Mouse (Mus musculus) E14TG2a.4 (cell line): ENCODE measurements at regions not wholly inside any gene's neighbourhood (a gene's known extent, or its start where the extent isn't known, plus 50 kb on each side); places are given as distances from the start of the nearest gene placed in this dataset.

Source experiments
- H3K27me3 ChIP-seq: 2 replicates; pipeline ENCODE4 v1.6.1; 2014; ENCODE audit warnings: low read length, control low read depth; ENCODE audit not compliant: insufficient read depth
- H3K36me3 ChIP-seq: 2 replicates; pipeline ENCODE4 v1.6.1; 2014; ENCODE audit warnings: low read length, control low read depth; ENCODE audit not compliant: insufficient read depth
- H3K4me1 ChIP-seq: replicated peaks from 2 replicates; pipeline ENCODE4 v1.6.1; 2014; ENCODE audit warnings: low read depth, low read length, control low read depth
- H3K4me3 ChIP-seq: replicated peaks from 2 replicates; pipeline ENCODE4 v1.5.1; 2014; ENCODE audit warnings: mild to moderate bottlenecking, low read length
- H3K9me3 ChIP-seq: 2 replicates; pipeline ENCODE4 v1.6.1; 2014; ENCODE audit warnings: low read length, control low read depth
- CTCF ChIP-seq: conservative IDR thresholded peaks from 2 replicates; pipeline ENCODE4 v1.5.1; 2014; ENCODE audit warnings: low read length
- NANOG ChIP-seq: IDR thresholded peaks from 2 replicates; pipeline ENCODE4 v1.6.1; 2014; ENCODE audit warnings: borderline replicate concordance, low read length, mixed read lengths
- POU5F1 ChIP-seq: IDR thresholded peaks from 2 replicates; pipeline ENCODE4 v1.6.1; 2014; ENCODE audit warnings: low read length, borderline replicate concordance

DNA sequence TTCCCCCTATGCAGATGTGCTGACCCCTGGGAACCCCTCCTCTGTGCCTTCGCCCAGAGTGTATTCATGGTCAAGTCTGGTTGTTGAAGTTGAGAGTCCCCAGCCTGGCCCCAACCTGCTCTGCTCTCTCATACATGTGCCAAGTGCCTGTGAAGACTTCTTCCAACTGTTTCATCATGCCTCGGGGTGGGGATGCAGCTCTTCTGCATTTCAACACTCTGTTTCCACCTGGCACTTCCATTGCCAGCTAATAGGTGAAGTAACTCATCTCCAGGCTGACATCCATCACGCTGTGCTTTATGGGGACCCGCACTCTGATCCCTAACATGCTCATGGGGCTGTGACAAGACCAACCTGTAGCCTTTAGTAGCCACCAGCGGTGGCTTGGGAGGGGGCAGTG lies 230.4 kb downstream of the 4933412E24Rik start:
- Histone ChIP-seq H3K36me3 (no peaks in the 10 kb centered on the region), H3K4me3 (no peak overlapping the region), H3K27me3 (peaks cover 9% of the 10 kb centered on the region), H3K9me3 (peaks cover 10% of the 10 kb centered on the region; the same call in 1 of the 2 replicates), H3K4me1 (peaks cover 21% of the 10 kb centered on the region)
- no peak for TF ChIP-seq POU5F1
- no peak for TF ChIP-seq CTCF
- TF ChIP-seq NANOG: no peak

DNA sequence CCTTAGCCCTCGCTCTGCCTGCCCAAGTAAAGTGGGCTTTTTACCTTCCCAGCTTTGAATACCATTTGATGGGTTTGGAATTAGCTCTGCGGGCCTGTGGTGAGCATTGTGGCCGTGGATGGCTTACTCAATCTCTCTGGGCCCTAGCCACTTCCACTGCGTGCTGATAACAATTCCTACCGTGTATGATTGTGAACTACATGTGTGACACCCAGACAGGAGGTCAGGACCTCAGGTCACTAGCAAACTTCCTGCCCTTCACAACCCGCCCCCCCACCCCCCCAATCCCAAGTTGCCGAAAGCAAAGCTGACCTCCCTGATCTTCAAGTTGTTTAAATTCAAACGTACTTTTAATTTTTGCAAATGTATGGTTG lies 231.9 kb downstream of the 4933412E24Rik start:
- peaks cover 21% of the 10 kb centered on the region for H3K4me1 ChIP-seq
- TF ChIP-seq NANOG (no peak), POU5F1 (no peak), CTCF (no peak)
- no peak overlapping the region for H3K4me3 ChIP-seq
- H3K27me3 ChIP-seq: peaks cover 4% of the 10 kb centered on the region; the same call in 1 of the 2 replicates
- H3K36me3 ChIP-seq: no peaks in the 10 kb centered on the region
- H3K9me3 ChIP-seq: peaks cover 10% of the 10 kb centered on the region; the same call in 1 of the 2 replicates

DNA sequence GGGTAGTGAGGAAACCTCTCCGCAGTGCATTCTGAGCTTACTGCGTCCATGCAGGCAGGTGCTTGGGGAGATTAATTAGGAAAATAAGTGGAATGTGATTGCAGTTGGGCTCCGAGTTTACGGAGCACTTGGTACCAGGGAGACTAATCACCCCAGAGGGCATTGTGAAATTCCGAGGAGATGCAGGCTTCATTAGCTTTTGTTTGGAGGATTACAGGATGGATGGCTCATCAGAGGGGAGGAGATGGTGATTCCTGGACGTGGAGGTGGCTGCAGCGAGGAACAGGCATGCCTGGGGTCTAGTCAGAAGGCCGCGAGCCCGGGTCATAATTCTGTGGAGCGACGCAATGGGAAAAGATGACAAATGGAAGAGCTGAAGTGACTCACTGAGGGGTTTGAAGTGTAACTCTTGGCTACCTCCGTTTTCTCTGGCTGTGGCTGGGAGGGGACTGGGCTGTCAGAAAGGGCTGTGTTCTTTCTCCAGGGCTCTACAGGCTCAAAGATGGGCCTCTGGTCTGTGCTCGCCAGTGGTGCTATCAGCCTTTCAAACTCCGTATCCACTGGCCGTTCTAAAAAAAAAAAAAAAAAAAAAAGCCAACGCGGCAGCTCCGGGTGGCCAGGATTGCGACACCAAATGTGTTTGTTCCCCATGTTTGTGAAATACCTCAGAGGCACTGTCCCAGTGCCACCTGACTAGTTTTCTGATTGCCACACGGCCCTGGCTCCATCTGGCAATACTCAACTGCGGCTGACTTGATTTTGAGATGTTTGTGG lies 232.4 kb downstream of the 4933412E24Rik start:
- Histone ChIP-seq H3K4me1 (peaks cover 21% of the 10 kb centered on the region), H3K9me3 (peaks cover 10% of the 10 kb centered on the region; the same call in 1 of the 2 replicates), H3K4me3 (no peak overlapping the region; the same call in 1 of the 2 replicates), H3K27me3 (peaks cover 4% of the 10 kb centered on the region; the same call in 1 of the 2 replicates), H3K36me3 (no peaks in the 10 kb centered on the region)
- TF ChIP-seq CTCF (no peak), POU5F1 (no peak)

DNA sequence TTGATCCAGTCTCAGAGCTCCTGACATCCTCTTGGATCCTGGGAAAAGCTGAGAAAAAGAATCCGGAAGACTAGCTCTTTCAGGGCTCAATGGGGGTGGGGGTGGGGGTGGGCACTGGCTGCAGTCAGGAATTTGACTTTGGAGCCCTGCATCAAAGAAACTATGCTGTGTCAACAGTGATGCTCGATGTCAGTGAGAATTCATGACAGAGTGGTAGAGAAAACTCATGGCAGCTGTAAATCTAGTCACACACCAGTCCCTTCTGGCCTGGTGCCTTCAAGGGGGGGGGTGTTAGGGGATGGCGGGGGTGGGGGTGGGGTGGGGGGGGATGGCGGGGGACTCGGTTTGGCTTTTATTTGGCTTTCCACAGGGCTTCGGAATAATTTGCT lies 233.0 kb downstream of the 4933412E24Rik start:
- Histone ChIP-seq H3K27me3 (peaks cover 4% of the 10 kb centered on the region; the same call in 1 of the 2 replicates), H3K9me3 (peaks cover 8% of the 10 kb centered on the region; the same call in 1 of the 2 replicates), H3K36me3 (no peaks in the 10 kb centered on the region), H3K4me3 (no peak overlapping the region), H3K4me1 (peaks cover 21% of the 10 kb centered on the region)
- TF ChIP-seq NANOG: no peak
- no peak for TF ChIP-seq POU5F1
- TF ChIP-seq CTCF: no peak

DNA sequence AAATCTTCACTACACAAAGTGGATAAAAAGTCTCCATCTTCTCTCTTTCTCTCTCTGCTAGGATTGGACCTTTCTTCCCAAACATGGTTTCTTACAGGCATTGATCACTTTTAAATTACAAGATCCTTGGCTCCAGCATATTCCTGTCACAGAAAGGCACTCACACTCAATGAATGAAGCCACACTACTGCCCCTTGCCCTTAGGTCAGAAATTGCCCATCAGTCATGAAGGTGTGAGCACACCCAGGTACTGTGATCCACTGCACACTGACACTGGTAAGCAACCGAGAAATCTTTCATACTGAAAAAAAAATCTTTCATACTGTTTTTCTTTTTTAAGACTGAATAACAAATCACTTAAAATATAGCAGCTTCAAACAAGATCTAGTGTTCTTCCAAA lies 235.9 kb downstream of the 4933412E24Rik start:
- H3K4me3 ChIP-seq: no peak overlapping the region
- H3K4me1 ChIP-seq: peaks cover 21% of the 10 kb centered on the region
- no peaks in the 10 kb centered on the region; the same call in 1 of the 2 replicates for H3K27me3 ChIP-seq
- no peak for TF ChIP-seq POU5F1
- TF ChIP-seq CTCF: no peak
- TF ChIP-seq NANOG: no peak
- no peaks in the 10 kb centered on the region for H3K36me3 ChIP-seq
- H3K9me3 ChIP-seq: no peaks in the 10 kb centered on the region

DNA sequence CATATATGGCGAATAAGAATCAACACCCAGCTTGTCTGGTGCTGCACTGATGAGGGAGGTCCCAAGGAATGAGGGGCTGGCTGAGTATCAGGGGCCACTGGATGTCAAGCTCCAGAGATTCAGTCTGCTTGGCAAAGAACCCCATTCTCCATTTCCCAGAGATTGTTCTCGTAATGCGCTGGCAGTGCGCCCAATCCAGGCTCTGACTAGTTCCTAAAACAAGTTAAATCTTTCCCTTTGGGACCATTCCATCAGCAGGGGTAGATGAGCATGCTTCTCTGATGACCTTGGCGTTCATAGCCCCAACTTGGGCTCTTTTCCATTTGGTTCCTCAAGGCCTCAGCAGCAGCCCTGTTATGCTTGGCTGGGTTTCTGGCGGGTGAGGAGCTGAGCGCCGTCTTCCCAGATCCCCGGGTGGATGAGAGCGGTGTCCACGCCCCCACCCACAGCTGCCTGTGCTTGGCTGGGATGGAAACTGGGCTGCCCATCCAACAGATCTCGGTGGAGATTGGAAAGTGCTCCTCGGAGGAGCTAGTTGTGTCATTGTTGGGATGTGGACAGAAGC lies 239.0 kb downstream of the 4933412E24Rik start:
- Histone ChIP-seq H3K36me3 (no peaks in the 10 kb centered on the region), H3K27me3 (no peaks in the 10 kb centered on the region; the same call in 1 of the 2 replicates), H3K4me3 (0 out of 2 replicates have a peak overlapping the region, but pooled peaks have one; percentile 10), H3K4me1 (0 out of 2 replicates have a peak, but pooled peaks cover 3% of the 10 kb centered on the region), H3K9me3 (peaks cover 2% of the 10 kb centered on the region; the same call in 1 of the 2 replicates)
- TF ChIP-seq CTCF (no peak), NANOG (no peak), POU5F1 (no peak)

DNA sequence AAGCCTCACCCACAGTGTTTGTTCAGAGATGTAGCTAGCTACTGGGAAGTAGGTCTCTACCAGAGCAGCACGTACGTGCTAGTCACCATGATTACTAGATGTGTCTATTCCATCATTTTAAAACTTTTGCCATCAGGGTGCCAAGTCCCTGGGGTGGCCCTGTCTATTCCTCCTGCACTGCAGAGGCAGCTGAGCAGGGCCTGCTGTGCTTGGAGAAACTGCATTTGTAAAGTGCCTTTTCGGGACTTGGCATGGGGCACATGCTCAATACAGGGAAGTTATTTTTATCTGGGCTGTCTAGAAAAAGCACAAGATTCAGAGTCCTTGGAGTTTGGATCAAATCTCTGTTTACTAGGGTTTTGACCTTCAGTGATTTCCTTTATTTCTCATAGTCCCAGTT lies 240.6 kb downstream of the 4933412E24Rik start:
- peaks cover 18% of the 10 kb centered on the region for H3K9me3 ChIP-seq
- H3K4me1 ChIP-seq: no peaks in the 10 kb centered on the region
- TF ChIP-seq CTCF (no peak), NANOG (no peak), POU5F1 (no peak)
- H3K36me3 ChIP-seq: no peaks in the 10 kb centered on the region
- H3K27me3 ChIP-seq: no peaks in the 10 kb centered on the region; the same call in 1 of the 2 replicates
- H3K4me3 ChIP-seq: no peak overlapping the region

DNA sequence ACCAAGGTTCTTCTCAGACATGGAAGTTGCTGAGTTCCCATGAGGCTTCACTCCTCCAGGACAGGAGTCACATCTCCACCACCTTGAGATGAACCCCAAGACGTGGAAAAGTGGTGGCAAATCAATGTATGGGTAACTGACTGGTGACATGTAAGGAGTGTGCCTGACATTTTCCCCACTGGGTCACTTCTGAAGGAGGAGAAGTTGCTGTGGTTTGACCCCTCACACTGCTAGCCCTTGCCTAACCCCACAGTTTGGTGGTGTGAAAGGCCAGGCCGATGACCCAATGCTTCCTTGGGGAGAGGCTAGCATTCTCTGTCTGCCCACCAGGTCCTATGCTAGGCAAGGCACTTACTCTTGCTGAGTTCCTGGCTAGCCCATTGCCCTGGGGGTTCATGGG lies 242.4 kb downstream of the 4933412E24Rik start:
- Histone ChIP-seq H3K27me3 (no peaks in the 10 kb centered on the region; the same call in 1 of the 2 replicates), H3K36me3 (no peaks in the 10 kb centered on the region), H3K4me1 (no peaks in the 10 kb centered on the region), H3K4me3 (no peak overlapping the region), H3K9me3 (peaks cover 36% of the 10 kb centered on the region)
- TF ChIP-seq POU5F1: no peak

DNA sequence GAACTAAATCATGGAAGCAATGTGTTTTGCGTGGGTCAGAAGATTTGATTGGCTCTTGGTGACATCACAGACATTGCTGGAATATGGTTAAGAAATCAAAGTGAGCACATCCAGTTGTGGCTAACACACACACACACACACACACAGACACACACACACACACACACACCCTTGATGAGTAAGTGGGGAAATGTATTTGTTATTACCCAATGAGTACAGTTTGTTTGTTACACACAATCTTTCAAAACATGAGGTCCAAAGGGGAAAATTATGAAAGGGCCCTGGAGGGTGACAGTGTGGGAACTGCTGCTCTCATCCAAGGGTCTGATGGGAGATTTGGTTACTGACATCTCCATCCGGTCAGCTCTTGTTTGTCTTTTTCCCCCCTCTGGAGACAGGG lies 243.8 kb downstream of the 4933412E24Rik start:
- Histone ChIP-seq H3K4me1 (no peaks in the 10 kb centered on the region), H3K36me3 (no peaks in the 10 kb centered on the region), H3K27me3 (no peaks in the 10 kb centered on the region; the same call in 1 of the 2 replicates), H3K4me3 (no peak overlapping the region), H3K9me3 (peaks cover 47% of the 10 kb centered on the region)
- no peak for TF ChIP-seq POU5F1
- TF ChIP-seq NANOG: no peak
- no peak for TF ChIP-seq CTCF
